Mouse (Mus musculus) hindbrain, embryonic 15.5 days (tissue): Measurements from ENCODE around the gene Ptprk. TPM values are rescaled to one million over a fixed set of nuclear protein-coding genes. Genes with fewer than 3 reads are reported as not detected.

Source experiments
- ATAC-seq: fragments of 200-750 bp; cut with Nextera tagmentation; 2 replicates; pipeline ENCODE4 v1.8.0; 2017; ENCODE audit warnings: low read depth, moderate number of reproducible peaks, moderate TSS enrichment; ENCODE audit not compliant: low FRiP score
- H3K27ac ChIP-seq: fragments of 300-500 bp; sonication (generic); replicated peaks from 2 replicates; pipeline ENCODE4 v1.5.1; 2015; ENCODE audit warnings: mild to moderate bottlenecking, inconsistent platforms
- H3K27me3 ChIP-seq: fragments of 300-500 bp; sonication (generic); 2 replicates; pipeline ENCODE4 v1.6.1; 2015; ENCODE audit warnings: control low read depth, inconsistent platforms
- H3K36me3 ChIP-seq: fragments of 300-500 bp; sonication (generic); 2 replicates; pipeline ENCODE4 v1.6.1; 2015; ENCODE audit warnings: control low read depth, inconsistent platforms
- H3K4me1 ChIP-seq: fragments of 300-500 bp; sonication (generic); replicated peaks from 2 replicates; pipeline ENCODE4 v1.6.1; 2015; ENCODE audit warnings: control low read depth, inconsistent platforms
- H3K4me2 ChIP-seq: fragments of 300-500 bp; sonication (generic); 2 replicates; pipeline ENCODE4 v1.6.1; 2015; ENCODE audit warnings: moderate library complexity, mild to moderate bottlenecking, inconsistent platforms
- H3K4me3 ChIP-seq: fragments of 300-500 bp; sonication (generic); 2 replicates; pipeline ENCODE4 v1.5.1; 2015; ENCODE audit warnings: mild to moderate bottlenecking, inconsistent platforms
- H3K9ac ChIP-seq: fragments of 300-500 bp; sonication (generic); 2 replicates; pipeline ENCODE4 v1.6.1; 2015; ENCODE audit warnings: inconsistent platforms
- H3K9me3 ChIP-seq: fragments of 300-500 bp; sonication (generic); 2 replicates; pipeline ENCODE4 v1.6.1; 2016; ENCODE audit warnings: control low read depth, inconsistent platforms
- WGBS: fragments of 180-500 bp; shearing (Covaris S2); methylation state at CpG from one replicate; pipeline ENCODE4 v1.1.7; 2015; 5-methylcytosine and 5-hydroxymethylcytosine counted together
- polyA plus RNA-seq: library from polyadenylated mRNA; unstranded; fragments of >200 nt; fragmentation: Nextera tagmentation; extraction: Ambion mirVana; gene quantifications from 2 replicates; pipeline ENCODE4 v1.2.1, GENCODE M21; 2015

Gene Ptprk
- polyA plus RNA-seq, 1 experiment from 2014 or later: 33.6 TPM

DNA sequence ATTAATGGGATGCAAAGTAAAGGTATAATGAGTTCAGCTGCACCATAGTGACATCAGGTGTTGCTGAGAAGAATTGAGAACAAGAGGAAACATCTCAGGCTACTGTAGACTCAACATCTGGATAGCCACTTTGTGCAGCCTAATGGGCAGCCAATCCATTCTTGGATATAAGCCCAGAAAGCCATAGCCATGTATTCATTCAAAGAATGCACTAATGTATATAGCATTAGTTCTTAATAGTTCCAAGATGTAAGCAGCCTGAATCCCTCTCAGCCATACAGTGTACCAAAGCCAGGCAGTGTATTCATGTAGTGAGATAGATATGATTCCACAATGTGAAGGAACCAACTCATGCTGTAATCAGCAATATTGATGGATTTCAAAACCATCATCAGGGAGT, 134.8 kb downstream of the Ptprk start:
- Histone ChIP-seq H3K4me3 (no peak overlapping the region), H3K4me2 (no peak overlapping the region), H3K9me3 (no peaks in the 10 kb centered on the region), H3K27ac (no peak overlapping the region), H3K4me1 (no peaks in the 10 kb centered on the region), H3K36me3 (no peaks in the 10 kb centered on the region), H3K27me3 (no peaks in the 10 kb centered on the region), H3K9ac (no peak overlapping the region)
- ATAC-seq: no peak

DNA sequence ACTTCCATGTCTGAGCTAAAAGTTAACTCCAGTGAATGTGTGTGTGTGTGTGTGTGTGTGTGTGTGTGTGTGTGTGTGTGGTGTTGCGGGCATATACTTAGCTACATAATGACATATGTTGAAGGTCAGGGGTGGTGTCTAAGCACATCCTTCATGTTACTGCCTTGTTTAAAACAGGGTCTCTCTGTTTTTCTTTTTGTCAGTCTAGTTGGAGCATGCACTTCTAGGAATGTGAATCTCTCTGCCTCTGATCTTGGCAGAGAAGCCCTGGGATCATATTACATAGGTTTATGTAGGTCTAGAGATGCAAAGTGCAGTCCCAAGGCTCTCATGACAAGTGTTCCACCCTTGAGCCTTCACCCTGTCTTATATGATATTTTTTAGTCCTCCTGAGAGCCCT, 137.5 kb downstream of the Ptprk start:
- H3K36me3 ChIP-seq: no peaks in the 10 kb centered on the region
- no peak overlapping the region for H3K4me2 ChIP-seq
- no peak overlapping the region for H3K9ac ChIP-seq
- no peaks in the 10 kb centered on the region for H3K9me3 ChIP-seq
- no peak overlapping the region for H3K4me3 ChIP-seq
- no peak for ATAC-seq
- WGBS: 89% methylated on average over 1 of the region's 1 CpGs
- no peaks in the 10 kb centered on the region for H3K4me1 ChIP-seq
- no peaks in the 10 kb centered on the region for H3K27me3 ChIP-seq
- H3K27ac ChIP-seq: no peak overlapping the region

DNA sequence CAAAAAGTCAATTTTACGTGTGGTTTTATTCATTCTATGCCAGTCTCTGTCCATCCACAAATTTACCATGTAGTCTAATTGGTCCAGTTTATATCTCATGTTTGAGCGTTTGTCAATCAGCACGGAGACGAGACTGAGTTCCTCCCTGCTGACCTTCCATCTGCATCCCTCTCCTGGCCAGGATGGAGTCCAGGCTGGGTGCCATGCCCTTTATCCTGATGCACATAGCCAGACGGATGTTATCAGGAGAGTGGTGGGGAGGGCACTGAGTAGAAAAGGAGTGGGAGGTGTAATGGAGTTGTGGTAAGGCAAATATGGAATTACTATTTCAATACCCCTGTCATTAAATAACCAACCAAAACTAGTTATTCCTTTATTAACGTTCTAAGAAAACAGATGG, 140.5 kb downstream of the Ptprk start:
- WGBS: 76% methylated on average over 6 of the region's 6 CpGs
- no peak overlapping the region for H3K4me3 ChIP-seq
- no peak overlapping the region for H3K9ac ChIP-seq
- no peaks in the 10 kb centered on the region for H3K9me3 ChIP-seq
- ATAC-seq: no peak
- no peaks in the 10 kb centered on the region for H3K27me3 ChIP-seq
- no peak overlapping the region for H3K4me2 ChIP-seq
- H3K36me3 ChIP-seq: no peaks in the 10 kb centered on the region
- H3K4me1 ChIP-seq: no peaks in the 10 kb centered on the region
- H3K27ac ChIP-seq: no peak overlapping the region

DNA sequence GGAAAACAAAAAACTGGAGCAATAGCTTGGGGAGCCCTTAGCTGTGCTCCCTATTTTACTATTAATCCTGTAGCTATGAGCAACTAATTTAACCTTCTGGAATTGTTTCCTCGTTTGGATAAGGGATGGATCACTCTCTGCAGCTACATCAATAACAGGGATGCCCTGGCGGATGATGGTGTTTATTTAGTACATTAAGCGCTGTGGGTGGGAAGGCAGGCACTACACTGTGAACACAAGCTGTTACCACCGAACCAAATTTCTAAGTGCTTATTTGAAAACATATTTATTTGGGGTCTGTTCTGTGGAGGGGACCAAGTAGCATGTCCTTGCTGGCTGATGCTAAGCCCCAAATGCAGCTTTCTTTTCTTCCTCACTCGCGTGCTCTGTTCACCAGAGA, 149.0 kb downstream of the Ptprk start:
- H3K4me1 ChIP-seq: peaks cover 10% of the 10 kb centered on the region; the same call in 1 of the 2 replicates
- no peak overlapping the region for H3K9ac ChIP-seq
- H3K4me2 ChIP-seq: no peak overlapping the region
- WGBS: 57% methylated on average over 6 of the region's 6 CpGs
- no peak for ATAC-seq
- H3K9me3 ChIP-seq: no peaks in the 10 kb centered on the region
- no peaks in the 10 kb centered on the region for H3K36me3 ChIP-seq
- no peaks in the 10 kb centered on the region for H3K27me3 ChIP-seq
- no peak overlapping the region for H3K4me3 ChIP-seq
- H3K27ac ChIP-seq: no peak overlapping the region

DNA sequence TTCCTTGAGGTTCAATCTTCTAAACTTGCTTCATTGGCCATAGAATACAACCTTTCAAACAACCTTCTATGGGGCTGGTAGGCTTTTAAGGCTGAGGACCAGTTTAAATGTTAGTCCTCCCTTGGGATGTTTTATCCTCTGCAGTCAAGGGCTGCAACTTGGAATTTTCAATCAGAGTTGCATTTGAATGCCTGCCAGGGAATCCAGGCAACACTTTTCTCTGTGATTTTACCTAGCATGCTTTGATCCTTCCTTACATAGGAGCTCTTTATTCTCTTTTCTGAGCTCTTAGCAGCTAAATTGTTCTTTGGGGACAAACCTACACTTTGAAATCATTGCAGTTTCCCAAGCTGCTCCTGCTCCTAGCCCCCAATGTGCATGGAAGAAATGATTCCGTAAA, 149.8 kb downstream of the Ptprk start:
- Histone ChIP-seq H3K27ac (no peak overlapping the region), H3K36me3 (no peaks in the 10 kb centered on the region), H3K9ac (no peak overlapping the region), H3K4me1 (peaks cover 10% of the 10 kb centered on the region; the same call in 1 of the 2 replicates), H3K27me3 (no peaks in the 10 kb centered on the region), H3K4me2 (no peak overlapping the region), H3K9me3 (no peaks in the 10 kb centered on the region), H3K4me3 (no peak overlapping the region)
- no peak for ATAC-seq
- WGBS: 65% methylated on average over 1 of the region's 1 CpGs

DNA sequence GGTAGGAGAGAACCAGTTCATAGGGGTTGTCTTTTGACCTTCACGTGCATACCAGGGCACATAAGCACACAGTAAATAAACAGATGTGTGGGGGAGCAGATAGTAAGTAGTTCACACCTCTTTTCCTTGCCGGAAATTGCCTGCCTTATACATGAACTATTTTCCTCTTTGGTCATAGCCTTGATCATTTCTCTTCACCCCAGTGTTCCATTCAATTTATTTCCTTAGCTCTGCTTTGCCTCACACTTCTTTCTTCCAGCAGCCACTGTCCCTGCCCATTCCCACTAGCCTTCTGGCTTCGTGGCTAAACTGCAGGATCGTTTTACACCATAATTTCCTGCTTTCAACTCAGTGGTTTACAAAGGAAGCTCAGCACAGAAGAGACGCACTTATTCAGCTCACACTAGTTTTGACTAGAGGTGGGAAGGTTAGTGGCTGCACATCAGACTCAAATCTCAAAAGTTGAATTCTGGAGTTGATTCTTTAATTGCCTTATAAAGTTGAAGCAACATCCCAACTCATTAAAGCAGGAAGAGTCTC, 151.0 kb downstream of the Ptprk start:
- 56% methylated on average over 5 of the region's 5 CpGs for WGBS
- H3K27me3 ChIP-seq: no peaks in the 10 kb centered on the region

DNA sequence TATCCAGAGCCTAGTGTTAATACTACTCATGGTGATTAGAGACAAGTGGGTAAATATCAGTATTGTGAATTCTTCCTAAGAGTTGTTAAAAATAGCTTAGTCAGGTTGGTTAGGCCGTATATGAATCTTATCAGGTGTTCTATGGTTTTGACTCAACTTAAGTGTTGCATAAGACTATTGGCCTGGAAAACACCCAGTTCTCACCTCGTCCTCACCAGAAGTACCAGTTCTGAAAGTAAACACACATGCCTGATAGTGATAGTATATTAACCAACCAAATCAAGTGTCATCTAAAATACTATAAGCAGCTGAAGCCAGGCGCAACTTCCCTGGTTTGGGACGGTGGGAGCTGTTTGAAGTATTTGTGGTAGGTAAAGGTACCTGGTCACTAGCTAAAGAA, 153.1 kb downstream of the Ptprk start:
- ATAC-seq: no peak
- no peak overlapping the region for H3K4me3 ChIP-seq
- no peaks in the 10 kb centered on the region for H3K27me3 ChIP-seq
- H3K27ac ChIP-seq: no peak overlapping the region
- no peaks in the 10 kb centered on the region for H3K36me3 ChIP-seq
- H3K4me2 ChIP-seq: no peak overlapping the region
- H3K9ac ChIP-seq: no peak overlapping the region
- peaks cover 10% of the 10 kb centered on the region; the same call in 1 of the 2 replicates for H3K4me1 ChIP-seq
- H3K9me3 ChIP-seq: no peaks in the 10 kb centered on the region
- WGBS: 92% methylated on average over 4 of the region's 4 CpGs

More for the DNA sequence above, 151.0 kb downstream of the Ptprk start:
- Histone ChIP-seq H3K4me3 (no peak overlapping the region), H3K36me3 (no peaks in the 10 kb centered on the region), H3K4me1 (peaks cover 10% of the 10 kb centered on the region; the same call in 1 of the 2 replicates), H3K27ac (no peak overlapping the region), H3K4me2 (no peak overlapping the region), H3K9me3 (no peaks in the 10 kb centered on the region), H3K9ac (no peak overlapping the region)
- no peak for ATAC-seq

DNA sequence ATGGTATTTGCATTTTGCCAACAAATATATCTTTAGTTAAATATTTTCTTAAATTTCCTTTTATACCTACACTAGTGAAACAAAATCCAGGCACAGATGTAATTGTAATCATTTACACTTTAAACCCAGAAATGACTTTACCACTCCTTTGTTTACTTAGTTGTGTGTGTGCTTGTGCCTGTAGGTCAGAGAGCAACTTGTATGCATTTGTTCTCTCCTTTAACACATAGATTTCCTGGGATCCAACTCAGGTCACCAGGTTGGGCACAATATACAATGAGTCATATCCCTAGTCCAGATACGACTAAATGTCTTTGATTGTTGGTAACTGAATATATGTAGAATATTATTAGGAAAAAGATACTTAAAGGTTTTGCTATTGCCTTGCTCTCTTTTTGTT, 153.6 kb downstream of the Ptprk start:
- no peak for ATAC-seq
- H3K27me3 ChIP-seq: no peaks in the 10 kb centered on the region
- no peak overlapping the region for H3K27ac ChIP-seq
- H3K36me3 ChIP-seq: no peaks in the 10 kb centered on the region
- 86% methylated on average over 1 of the region's 1 CpGs for WGBS
- no peak overlapping the region for H3K4me2 ChIP-seq
- H3K9ac ChIP-seq: no peak overlapping the region
- H3K9me3 ChIP-seq: no peaks in the 10 kb centered on the region
- no peak overlapping the region for H3K4me3 ChIP-seq
- peaks cover 10% of the 10 kb centered on the region; the same call in 1 of the 2 replicates for H3K4me1 ChIP-seq

DNA sequence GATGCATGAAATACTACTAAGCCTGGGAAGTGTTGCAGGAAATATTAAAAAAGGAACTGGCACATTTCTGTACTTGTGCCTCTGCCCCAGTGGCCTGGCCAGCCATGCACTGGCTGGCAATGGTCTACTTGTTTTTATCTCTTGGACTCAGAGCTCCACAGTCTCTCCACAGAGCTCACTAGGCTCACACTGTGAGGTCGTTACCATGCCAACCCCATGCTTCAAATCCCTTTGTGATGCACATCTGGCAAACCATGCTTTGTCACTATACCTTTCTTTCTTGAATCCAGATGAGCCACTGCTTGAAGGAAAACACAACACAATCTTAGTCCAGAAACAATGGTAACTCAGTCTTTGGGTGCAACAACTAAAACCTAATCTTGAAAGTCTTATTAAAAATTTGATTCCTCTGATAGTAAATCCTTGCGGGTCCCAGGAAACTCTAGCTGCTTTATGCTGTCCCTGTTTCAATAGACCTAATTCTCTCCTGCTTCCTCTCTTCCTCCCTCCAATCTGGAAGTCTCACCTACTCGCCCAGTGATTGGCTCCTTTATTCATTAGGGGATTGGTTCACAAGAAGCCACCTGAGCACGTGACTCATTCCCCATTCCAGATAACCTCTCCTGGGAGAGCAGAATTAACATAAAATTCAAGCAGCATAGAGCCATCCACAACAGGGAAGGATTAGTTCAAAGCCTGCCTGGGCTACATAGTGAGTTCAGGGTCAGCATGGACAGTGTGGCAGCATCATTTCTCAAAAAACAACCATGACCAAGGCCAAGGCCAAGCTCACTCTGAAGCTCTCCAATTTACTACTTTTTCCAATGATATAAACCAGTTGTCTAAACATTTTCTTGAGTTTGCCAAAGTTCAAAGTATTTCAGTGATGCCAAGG, 157.9 kb downstream of the Ptprk start:
- no peak for ATAC-seq
- WGBS: 16% methylated on average over 4 of the region's 4 CpGs
- no peak overlapping the region for H3K4me2 ChIP-seq

DNA sequence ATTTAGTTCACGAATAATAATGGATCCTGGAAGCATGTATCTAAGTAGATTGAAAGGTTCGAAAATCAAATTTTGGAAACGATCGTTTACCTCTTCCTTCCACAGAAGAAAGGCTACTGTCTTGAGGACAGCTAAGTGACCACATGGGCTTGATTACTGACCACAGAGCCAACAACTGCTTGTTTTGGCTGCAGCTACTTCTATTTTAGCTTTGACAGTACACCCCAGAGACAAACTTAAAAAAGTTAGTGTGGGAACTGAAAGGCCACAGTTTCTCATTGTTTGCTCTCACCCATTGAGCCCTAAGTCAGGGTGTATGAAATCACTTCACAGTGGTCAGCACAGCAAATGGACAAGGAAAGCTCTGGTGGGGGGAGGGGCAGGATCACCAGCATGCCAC, 174.4 kb downstream of the Ptprk start:
- H3K36me3 ChIP-seq: no peaks in the 10 kb centered on the region
- H3K27ac ChIP-seq: no peak overlapping the region
- 85% methylated on average over 4 of the region's 4 CpGs for WGBS
- no peak overlapping the region for H3K4me3 ChIP-seq
- no peak overlapping the region for H3K4me2 ChIP-seq
- H3K9ac ChIP-seq: no peak overlapping the region
- no peaks in the 10 kb centered on the region for H3K27me3 ChIP-seq
- H3K9me3 ChIP-seq: no peaks in the 10 kb centered on the region
- no peak for ATAC-seq
- H3K4me1 ChIP-seq: no peaks in the 10 kb centered on the region

More for the DNA sequence above, 157.9 kb downstream of the Ptprk start:
- H3K9ac ChIP-seq: no peak overlapping the region
- no peaks in the 10 kb centered on the region for H3K36me3 ChIP-seq
- H3K27me3 ChIP-seq: no peaks in the 10 kb centered on the region
- no peak overlapping the region for H3K27ac ChIP-seq
- no peak overlapping the region for H3K4me3 ChIP-seq
- H3K4me1 ChIP-seq: no peaks in the 10 kb centered on the region
- no peaks in the 10 kb centered on the region for H3K9me3 ChIP-seq

DNA sequence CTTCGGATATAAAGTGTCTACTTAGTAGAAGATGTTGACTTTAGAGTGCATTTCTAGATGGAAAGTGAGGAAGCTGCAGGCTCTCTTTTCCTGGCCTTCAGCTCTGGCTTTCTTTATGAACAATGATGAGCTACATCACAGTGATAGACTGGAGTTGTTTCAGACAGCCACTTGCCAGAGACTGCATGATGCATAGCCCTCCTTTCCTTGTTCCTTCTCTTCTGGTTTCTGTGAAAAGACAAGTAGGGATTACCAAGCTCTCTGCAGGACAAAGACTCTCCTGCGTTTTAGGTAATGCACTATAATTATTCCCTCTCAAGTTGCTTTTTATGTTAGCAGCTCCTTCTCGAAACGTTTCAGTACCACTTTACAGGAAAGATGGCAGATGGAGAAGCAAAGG, 176.8 kb downstream of the Ptprk start:
- no peak for ATAC-seq
- Histone ChIP-seq H3K4me1 (no peaks in the 10 kb centered on the region), H3K27ac (no peak overlapping the region), H3K36me3 (no peaks in the 10 kb centered on the region), H3K9me3 (no peaks in the 10 kb centered on the region), H3K9ac (no peak overlapping the region), H3K4me3 (no peak overlapping the region), H3K4me2 (no peak overlapping the region), H3K27me3 (no peaks in the 10 kb centered on the region)
- WGBS: 51% methylated on average over 4 of the region's 4 CpGs

DNA sequence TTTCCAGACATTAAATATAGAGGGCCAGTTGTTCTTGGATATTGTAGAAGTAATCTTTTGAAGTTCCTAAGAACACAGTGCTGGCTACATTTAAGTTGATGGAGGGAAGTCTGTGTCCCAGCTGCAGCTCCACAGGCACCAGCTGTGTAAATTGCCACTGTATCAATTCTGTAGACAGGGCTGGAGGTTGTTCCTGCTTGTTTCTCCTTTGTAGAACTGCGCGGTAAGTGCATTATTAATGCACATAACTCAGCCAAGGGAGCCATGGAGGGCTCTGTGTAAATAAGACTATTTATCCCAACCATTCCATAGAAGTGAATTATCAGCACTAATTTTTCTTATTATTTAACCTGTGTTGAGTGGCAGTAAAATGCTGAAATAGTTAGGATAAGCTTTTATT, 186.0 kb downstream of the Ptprk start:
- no peak; the same call in 1 of the 2 replicates for ATAC-seq
- H3K9me3 ChIP-seq: no peaks in the 10 kb centered on the region
- no peak overlapping the region for H3K4me2 ChIP-seq
- no peaks in the 10 kb centered on the region for H3K4me1 ChIP-seq
- no peak overlapping the region for H3K4me3 ChIP-seq
- H3K36me3 ChIP-seq: no peaks in the 10 kb centered on the region; the same call in 1 of the 2 replicates
- H3K9ac ChIP-seq: no peak overlapping the region
- no peak overlapping the region for H3K27ac ChIP-seq
- 60% methylated on average over 2 of the region's 2 CpGs for whole genome bisulfite sequencing
- no peaks in the 10 kb centered on the region for H3K27me3 ChIP-seq
